Mouse (Mus musculus) neural tube, embryonic 10.5 days (tissue): ENCODE data around the gene Ltbp1.

Source experiments
- DNase-seq: peaks from one replicate; pipeline ENCODE4 v3.0.0-alpha.2; 2017; ENCODE audit warnings: low spot score; ENCODE audit errors: extremely low spot score

Ltbp1 gene

GRCm38 (mm10) chr17:75066340-75066739 lies 61.0 kb downstream of the Ltbp1 start:
- no peak for DNase-seq

GRCm38 (mm10) chr17:75067314-75067713 lies 61.9 kb downstream of the Ltbp1 start:
- DNase-seq, result peak; percentile 31

GRCm38 (mm10) chr17:75069232-75069631 lies 63.9 kb downstream of the Ltbp1 start:
- no peak for DNase-seq

- no peak for DNase-seq
These were observed 65.8 kb downstream of the Ltbp1 start for GRCm38 (mm10) chr17:75071174-75071573.

DNA sequence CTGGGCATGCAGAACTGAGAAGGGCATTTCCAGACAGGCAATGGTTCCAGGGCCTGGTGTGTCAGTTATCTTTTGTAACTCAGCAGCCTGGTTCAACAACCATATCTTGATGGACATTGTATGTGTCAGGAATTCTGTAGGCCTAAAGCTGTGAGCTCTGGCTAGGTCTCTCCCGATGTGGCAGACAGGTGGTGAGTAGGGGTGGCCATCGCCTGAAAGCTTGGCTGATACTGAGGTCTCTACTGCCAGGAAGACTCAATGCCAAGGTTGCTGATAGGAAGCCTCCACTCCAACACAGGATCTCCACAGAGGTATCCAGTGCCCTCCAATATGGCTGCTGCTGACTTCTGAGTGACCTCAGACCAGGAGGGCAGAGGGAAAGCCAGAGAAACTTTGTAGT lies 66.4 kb downstream of the Ltbp1 start:
- DNase-seq, result no peak

- DNase-seq, result no peak
These were observed 68.5 kb downstream of the Ltbp1 start for GRCm38 (mm10) chr17:75073887-75074286.

DNA sequence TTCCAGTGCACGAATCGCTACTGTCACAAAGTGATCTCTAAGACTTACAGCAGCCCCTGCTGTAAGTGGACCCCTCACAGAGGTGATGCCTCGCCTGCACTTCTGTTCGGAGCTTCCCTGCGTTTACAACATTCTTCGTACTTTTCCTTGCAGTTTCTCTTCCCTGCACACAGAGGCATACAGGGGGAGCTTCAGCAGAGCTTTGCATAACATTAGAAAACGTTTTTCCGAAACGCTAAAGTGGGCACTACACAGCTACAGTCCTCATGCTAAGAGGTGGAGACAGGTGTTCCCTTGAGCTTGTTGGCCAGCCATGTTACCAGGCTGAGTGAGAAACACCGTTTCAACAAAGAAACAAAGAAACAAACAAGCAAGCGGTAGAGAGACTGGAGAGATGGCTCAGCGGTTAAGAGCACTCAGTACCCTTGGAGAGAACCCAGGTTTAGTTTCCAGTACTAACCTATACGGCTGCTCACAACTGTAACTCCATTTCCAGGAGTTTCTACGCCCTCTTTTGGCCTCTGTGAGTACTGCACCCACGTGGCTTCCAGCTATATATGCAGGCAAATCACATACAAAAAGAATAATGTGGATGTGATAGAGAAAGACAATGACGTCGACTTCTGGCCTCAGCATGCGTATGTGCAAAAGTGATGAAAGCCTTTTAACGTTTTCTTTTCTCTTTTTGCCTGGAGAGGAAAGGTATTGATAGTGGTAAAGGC lies 69.8 kb downstream of the Ltbp1 start:
- peak; percentile 42 for DNase-seq

GRCm38 (mm10) chr17:75081401-75081800 lies 76.0 kb downstream of the Ltbp1 start:
- DNase-seq, result no peak

DNA sequence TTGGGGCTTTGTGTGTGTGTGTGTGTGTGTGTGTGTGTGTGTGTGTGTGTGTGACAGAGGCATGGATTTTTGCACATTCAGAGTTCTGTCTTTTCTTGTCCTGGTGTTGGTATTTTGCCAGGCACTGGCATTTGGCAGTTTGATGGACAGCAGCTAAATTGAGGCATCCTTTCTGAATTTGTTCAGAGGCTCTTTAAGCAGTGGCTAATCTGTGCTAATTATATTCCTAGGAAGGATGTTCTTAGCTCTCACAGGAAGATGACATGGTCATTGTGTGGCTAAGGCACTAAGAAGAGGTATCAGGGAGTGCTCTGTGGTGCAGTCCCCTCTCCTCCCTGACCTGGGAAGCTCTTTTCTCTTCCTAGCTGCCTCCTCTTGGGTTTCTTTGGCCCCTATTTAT lies 77.1 kb downstream of the Ltbp1 start:
- DNase-seq, result no peak

GRCm38 (mm10) chr17:75087296-75087941 lies 82.1 kb downstream of the Ltbp1 start:
- DNase-seq, result peak; percentile 33

GRCm38 (mm10) chr17:75088232-75088631 lies 82.9 kb downstream of the Ltbp1 start:
- DNase-seq, result no peak

GRCm38 (mm10) chr17:75088727-75089126 lies 83.4 kb downstream of the Ltbp1 start:
- no peak for DNase-seq

- no peak for DNase-seq
These were observed 85.2 kb downstream of the Ltbp1 start for GRCm38 (mm10) chr17:75090556-75090955.

GRCm38 (mm10) chr17:75093563-75093962 lies 88.2 kb downstream of the Ltbp1 start:
- DNase-seq, result no peak

DNA sequence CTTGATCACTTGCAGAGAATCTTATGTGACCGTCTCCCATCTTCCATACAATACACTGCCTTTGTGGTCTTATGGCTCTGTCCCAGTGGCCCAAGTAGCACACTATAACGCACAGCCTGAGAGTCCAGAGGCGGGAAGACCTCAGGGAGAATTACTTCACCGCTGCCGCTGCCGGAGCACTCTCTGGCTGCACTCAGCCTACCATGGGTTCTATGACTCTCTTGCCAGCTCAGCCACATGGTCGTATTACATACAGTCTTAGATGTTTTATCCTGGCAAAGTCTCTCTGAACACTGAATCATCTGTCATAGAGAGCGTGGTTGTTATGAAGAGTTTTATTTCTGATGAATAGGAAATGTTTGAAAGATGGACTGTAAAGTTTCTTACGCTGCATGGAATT lies 89.2 kb downstream of the Ltbp1 start:
- DNase-seq, result no peak

DNA sequence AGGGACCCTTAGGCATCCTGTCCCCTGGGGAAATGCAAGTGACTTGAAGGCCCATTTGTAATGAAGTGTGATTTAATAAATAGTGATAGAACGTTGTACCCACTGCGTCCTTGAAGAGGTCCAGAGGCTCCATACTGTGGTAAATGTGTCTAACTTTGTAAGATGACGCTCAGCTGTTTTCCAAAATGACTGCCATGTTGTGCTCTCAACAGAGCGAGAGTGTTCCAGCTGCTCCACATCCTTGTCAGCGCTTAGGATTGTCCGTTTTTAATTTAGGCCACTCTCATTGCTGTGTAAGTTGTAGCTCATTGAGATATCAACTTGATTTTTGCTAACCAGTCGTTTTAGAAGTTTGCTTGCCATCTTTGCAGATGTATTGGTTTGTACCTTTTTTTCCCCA lies 91.4 kb downstream of the Ltbp1 start:
- no peak for DNase-seq

DNA sequence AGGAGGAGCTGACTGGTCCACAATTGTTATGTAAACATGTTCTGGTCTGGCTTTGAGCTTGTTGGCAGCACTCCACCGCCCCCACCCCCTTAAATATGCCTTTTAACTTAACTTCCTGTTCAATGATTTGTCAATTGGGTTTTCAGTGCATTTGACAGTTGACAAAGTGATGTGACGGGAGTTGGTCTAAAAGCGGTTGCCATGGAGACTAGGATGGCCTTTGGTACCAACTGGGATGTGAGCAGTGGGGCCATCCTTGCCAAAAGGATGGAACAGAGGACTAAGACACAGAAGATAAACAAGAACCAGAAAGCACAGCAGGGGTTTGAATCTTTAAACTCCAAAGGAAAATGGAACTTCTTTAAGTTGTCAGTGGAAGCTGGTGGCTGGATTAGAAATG lies 92.0 kb downstream of the Ltbp1 start:
- DNase-seq, result no peak

DNA sequence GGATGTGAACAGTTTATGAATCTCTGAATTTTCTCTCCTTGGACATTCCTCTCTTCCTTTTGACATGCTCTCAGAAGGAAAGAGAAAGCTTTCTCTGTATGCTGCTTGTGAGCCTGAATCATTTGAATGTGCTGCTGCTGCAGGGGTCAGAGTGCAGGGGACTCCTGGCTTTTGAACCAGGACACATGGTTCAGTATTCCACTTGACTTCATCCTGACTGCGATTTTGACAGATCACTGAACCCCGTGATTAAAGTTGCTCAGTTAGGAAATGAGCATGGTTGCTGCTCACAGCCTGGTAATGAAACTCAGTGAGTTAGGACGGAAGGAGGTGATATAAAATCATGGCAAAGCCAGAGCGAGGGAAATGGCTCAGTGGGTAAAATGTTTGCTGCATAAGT lies 95.8 kb downstream of the Ltbp1 start:
- DNase-seq, result no peak

DNA sequence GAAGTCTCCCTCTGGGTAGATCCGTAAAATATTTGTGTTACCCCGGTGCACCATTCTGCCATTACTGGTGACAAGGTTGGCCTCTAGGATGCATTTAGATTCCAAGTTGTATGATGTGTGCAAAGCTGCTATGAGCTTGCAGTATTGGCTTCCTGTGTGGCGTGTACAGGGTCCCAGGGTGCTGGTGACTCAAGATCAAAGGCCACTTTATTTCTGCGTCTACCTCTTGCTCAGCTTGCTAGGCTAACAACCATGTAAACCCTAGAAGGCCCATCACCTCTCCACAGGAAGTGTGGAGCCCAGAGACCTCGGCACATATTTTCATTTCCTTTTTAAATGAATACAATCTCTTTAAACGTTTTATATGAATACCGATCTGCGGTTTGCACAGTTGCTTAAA lies 96.6 kb downstream of the Ltbp1 start:
- no peak for DNase-seq

DNA sequence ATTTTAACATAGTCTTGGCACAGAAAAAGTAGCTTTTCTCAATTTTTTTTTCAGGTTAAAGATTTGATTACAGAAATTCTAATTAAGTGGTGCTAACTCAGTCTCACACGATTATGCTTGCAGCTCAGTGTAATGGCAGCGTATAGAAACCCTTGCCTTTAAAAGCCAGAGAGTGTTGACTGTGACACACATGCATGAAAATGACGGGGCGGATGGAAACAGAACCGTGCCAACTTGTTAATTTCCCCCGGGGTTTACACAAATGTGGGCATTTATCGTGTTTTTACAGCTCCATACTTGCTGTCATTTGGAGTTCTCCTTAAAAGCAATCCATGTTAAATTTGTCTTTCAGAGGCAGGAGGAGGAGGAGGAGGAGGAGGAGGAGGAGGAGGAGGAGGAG lies 102.0 kb downstream of the Ltbp1 start:
- DNase-seq, result no peak

DNA sequence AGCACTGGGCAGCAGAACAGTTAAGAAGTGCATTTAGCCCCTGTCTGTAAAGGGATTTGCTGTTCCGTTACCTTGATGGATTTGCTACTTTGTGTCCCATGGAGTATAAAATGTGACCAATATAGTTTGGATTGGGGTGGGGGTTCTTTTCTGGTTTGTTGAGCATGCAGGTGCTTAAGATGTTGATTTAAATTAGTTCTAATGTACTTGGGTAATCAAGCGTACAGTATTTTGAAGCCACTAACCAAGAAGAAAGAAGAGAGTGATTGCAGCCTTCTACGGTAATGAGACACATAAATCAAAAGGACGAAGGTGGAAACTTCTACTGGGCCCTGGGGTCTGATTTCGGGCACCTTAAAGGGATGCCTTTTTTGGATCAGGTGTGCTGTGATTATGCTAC lies 102.5 kb downstream of the Ltbp1 start:
- no peak for DNase-seq

GRCm38 (mm10) chr17:75109081-75109716 lies 103.8 kb downstream of the Ltbp1 start:
- no peak for DNase-seq
